Mouse (Mus musculus) lung, adult 2 months (tissue): ENCODE results near the gene Lipc. TPM values are rescaled to one million over a fixed set of nuclear protein-coding genes. Genes with fewer than 3 reads are reported as not detected.

ENCODE experiments used
- DNase-seq: peaks from one replicate; pipeline ENCODE4 v3.0.0; 2022
- H3K4me1 ChIP-seq: fragments of 200-500 bp; 2 replicates; pipeline ENCODE4 v1.6.1; 2011; ENCODE audit warnings: low read length; ENCODE audit not compliant: control insufficient read depth, insufficient read depth
- H3K4me3 ChIP-seq: fragments of 200-500 bp; replicated peaks from 2 replicates; pipeline ENCODE3; 2011; ENCODE audit warnings: low read depth, mild to moderate bottlenecking, control low read depth, low read length; ENCODE audit errors: extremely low read depth
- CTCF ChIP-seq: fragments of 200-500 bp; IDR thresholded peaks from 2 replicates; pipeline ENCODE4 v1.5.1; 2011; ENCODE audit warnings: mild to moderate bottlenecking, low read length, control low read depth; ENCODE audit not compliant: insufficient read depth
- POLR2A ChIP-seq: fragments of 200-500 bp; IDR thresholded peaks from 2 replicates; pipeline ENCODE4 v1.6.1; 2011; ENCODE audit warnings: low read depth, mild to moderate bottlenecking, control low read depth, low read length, borderline replicate concordance; ENCODE audit errors: extremely low read depth
- WGBS: fragments of 180-500 bp; shearing (Covaris S2); methylation state at CpG from one replicate; pipeline ENCODE4 v1.1.7; 2018; 5-methylcytosine and 5-hydroxymethylcytosine counted together
- polyA plus RNA-seq: library from polyadenylated mRNA; depleted of rRNA; stranded (reverse); fragments of >200 nt; gene quantifications from 2 replicates; pipeline ENCODE4 v1.2.3, GENCODE M21; 2012; rRNA removed

The Lipc gene
- polyA plus RNA-seq, 1 experiment = 0.25 TPM

- 66% methylated on average over 2 of the region's 2 CpGs for WGBS
- TF ChIP-seq CTCF (no peak), POLR2A (no peak)
- H3K4me3 ChIP-seq = no peak overlapping the region
- H3K4me1 ChIP-seq = no peaks in the 10 kb centered on the region
- DNase-seq = no peak
Measured at GRCm38 (mm10) chr9:70795439-70795757, 156.6 kb downstream of the Lipc start.

- DNase-seq = no peak
- TF ChIP-seq CTCF (no peak), POLR2A (no peak)
- no peaks in the 10 kb centered on the region for H3K4me1 ChIP-seq
- H3K4me3 ChIP-seq = no peak overlapping the region
- WGBS = 68% methylated on average over 15 of the region's 15 CpGs
Measured at GRCm38 (mm10) chr9:70794643-70795438, 157.2 kb downstream of the Lipc start.

GRCm38 (mm10) chr9:70790621-70791020 lies 161.4 kb downstream of the Lipc start:
- no peak for DNase-seq

GRCm38 (mm10) chr9:70788705-70789104 lies 163.3 kb downstream of the Lipc start:
- 74% methylated on average over 7 of the region's 7 CpGs for whole genome bisulfite sequencing
- TF ChIP-seq CTCF (no peak), POLR2A (no peak)
- Histone ChIP-seq H3K4me3 (no peak overlapping the region), H3K4me1 (no peaks in the 10 kb centered on the region; the same call in 1 of the 2 replicates)
- DNase-seq = no peak

More at GRCm38 (mm10) chr9:70790621-70791020, 161.4 kb downstream of the Lipc start:
- Histone ChIP-seq H3K4me3 (no peak overlapping the region), H3K4me1 (no peaks in the 10 kb centered on the region)
- TF ChIP-seq CTCF = no peak
- no peak for TF ChIP-seq POLR2A
- 70% methylated on average over 4 of the region's 4 CpGs for WGBS

- H3K4me1 ChIP-seq = no peaks in the 10 kb centered on the region; the same call in 1 of the 2 replicates
- 87% methylated on average over 3 of the region's 3 CpGs for WGBS
- H3K4me3 ChIP-seq = no peak overlapping the region
- no peak for DNase-seq
- TF ChIP-seq POLR2A (no peak), CTCF (no peak)
Measured at GRCm38 (mm10) chr9:70782191-70782590, 169.8 kb downstream of the Lipc start.

- no peak for TF ChIP-seq POLR2A
- no peak for TF ChIP-seq CTCF
- WGBS = 91% methylated on average over 2 of the region's 2 CpGs
Measured at GRCm38 (mm10) chr9:70775517-70775916, 176.5 kb downstream of the Lipc start.

GRCm38 (mm10) chr9:70760974-70761373 lies 191.1 kb downstream of the Lipc start:
- Histone ChIP-seq H3K4me3 (peak overlapping the region; percentile 34), H3K4me1 (peaks cover 7% of the 10 kb centered on the region)
- no peak for DNase-seq
- WGBS = 52% methylated on average over 5 of the region's 5 CpGs
- no peak for TF ChIP-seq POLR2A
- TF ChIP-seq CTCF = no peak

More at GRCm38 (mm10) chr9:70775517-70775916, 176.5 kb downstream of the Lipc start:
- Histone ChIP-seq H3K4me3 (no peak overlapping the region), H3K4me1 (no peaks in the 10 kb centered on the region)
- DNase-seq = no peak

- no peak for DNase-seq
- 85% methylated on average over 3 of the region's 3 CpGs for WGBS
- no peaks in the 10 kb centered on the region; the same call in none of the 2 replicates for H3K4me1 ChIP-seq
- H3K4me3 ChIP-seq = no peak overlapping the region
- TF ChIP-seq CTCF (no peak), POLR2A (no peak)
Measured at GRCm38 (mm10) chr9:70751504-70752222, 200.4 kb downstream of the Lipc start.

Other genes starting within 250 kb of the Lipc start
- 0.62 and 1.8 TPM in 2 replicates for gene Aqp9, start 216.5 kb upstream of the Lipc start, polyA plus RNA-seq